Mouse (Mus musculus) cerebellum, adult 8-10 months (tissue): ENCODE data around the gene Hoxa7.

Experiments
- DNase-seq: peaks from one replicate; pipeline ENCODE4 v3.0.0; 2022

Hoxa7 gene

DNA sequence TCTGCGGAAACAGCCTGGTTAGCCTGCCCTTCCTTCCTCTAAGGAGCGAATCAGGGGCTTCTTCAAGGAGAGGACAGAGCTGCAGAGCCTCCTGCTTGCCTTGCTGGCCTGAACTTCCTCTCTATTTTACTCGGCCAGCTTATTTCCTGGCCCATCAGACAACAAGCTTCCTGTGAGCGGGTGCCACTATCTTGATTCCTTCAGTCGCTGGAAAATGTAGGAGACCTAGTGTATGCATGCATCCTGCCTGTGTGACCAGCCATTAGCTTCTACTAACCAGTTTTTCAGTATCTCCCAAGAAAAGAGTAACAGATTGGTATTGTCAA lies 50.8 kb downstream of the Hoxa7 start:
- DNase-seq = no peak

DNA sequence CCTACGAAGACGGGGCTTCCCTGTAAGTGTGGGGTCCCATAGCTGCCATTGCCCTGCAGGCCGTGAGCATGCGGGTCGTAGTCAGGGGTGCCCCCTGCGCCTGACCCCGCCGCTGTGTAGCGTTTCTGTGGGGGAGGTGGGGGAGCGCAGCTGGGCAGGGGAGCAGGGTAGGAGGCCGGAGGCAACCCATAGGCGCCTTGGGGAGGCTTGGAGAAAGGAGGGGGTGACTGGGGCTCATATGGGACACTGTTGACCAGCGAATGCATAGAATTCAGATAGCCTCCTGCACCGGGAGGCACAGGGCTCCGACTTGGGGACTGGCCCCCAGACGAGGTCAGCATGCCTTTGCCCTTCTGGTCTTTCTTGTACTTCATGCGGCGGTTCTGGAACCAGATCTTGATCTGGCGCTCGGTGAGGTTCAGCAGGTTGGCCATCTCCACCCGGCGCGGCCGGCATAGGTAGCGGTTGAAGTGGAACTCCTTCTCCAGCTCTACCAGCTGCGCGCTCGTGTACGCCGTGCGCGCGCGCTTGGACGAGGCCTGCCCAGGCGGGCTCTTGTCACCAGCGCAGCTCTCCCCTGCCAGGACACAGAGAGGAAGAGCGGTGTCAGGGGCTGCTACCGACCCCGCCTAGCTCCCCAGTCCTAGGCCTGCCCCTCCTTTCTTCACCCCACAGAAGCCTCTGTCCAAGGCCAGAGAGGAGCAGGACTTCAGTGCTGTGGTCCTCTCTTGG lies 51.3 kb downstream of the Hoxa7 start:
- no peak for DNase-seq

DNA sequence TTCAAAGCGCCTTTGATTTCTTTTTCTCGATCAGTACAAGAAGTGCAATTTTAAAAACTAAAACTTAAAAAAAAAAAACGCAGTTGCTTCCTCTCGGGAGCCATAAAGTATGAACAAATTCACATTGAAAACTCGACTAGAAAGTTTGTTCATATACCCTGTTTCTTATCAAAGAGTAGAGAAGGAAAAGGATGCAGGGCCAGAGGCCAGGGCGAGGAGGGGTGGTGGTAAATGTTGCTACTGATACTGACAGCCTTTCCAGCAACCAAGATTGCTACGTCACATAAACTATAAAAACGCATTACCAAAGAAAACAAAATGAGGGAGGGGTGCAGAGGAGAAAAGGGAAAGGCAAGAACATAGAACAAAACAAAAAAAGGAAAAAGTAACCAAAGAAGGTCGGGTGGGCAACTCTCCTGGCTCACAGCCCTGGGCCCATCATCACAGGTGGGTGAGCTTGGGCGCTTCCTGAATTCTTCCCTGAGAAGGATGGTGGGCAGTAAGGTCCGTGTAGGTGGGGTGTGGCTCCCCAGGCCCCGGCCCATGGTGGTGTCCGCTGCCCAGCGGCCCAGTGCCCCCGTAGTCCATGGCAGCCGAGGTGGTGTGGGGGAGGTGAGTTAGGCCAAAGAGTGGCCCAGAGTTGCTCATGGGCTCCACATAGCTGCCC lies 52.0 kb downstream of the Hoxa7 start:
- no peak for DNase-seq

DNA sequence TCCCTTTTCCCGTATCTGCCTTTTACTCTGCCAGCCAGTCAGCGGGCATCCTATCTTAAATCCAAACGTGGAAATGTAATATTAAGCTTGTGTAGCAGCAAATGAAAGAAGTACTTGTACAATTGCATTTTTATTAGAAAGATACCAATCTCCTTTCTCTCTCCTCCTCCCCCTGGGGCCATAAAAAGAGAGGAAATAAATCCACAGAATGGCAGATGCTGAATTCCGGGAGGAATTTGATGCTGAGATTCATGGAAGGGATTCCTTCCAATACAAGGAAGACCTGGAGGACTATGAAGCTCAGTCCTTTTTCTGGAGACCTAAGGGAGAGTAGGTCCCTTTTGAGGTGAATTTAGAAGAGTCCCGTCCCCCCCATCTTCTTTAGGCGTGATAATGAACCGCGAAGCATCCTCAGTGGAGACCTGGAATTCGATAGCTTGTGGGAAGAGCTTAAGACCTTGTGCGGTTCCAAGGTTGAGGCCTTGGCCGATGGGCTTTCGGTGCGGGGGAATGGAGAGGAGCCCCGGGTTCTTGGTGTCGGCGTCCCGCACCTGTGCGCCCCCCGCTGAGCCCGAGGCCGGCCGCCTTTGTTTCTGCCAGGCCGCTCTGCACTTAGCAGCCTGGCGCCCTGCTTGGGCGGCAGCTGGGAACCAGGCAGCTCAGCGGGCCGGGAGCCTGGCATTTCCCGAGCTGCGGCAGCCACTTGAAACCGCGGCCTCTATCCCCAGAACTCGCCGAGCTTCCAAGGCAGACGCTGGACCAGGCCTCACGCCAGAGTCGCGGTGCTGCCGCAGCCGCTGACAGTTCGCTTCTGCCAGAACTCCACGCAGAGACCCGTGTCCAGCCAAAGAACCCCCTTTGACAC lies 53.2 kb downstream of the Hoxa7 start:
- DNase-seq = no peak

DNA sequence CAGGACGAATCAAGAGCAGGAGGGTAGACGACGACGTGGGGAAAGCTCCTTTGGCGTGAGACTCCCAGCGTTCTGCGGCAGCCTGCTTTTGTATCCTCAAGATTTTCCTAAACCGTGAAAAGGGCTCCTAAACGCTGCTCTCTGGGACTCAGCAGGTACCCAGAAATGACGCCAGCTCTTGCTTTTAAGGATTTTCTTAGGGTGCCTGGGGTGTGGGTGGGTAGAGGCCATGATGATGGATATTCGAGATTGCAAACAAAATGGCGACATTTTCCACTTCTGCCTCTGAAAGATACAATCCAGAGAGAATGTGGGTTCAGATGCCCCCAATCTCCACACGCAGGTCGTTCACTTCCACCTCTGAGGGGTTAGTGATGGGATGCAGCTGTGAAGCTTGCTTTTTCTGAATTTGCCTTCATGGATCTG lies 53.9 kb downstream of the Hoxa7 start:
- DNase-seq = no peak

DNA sequence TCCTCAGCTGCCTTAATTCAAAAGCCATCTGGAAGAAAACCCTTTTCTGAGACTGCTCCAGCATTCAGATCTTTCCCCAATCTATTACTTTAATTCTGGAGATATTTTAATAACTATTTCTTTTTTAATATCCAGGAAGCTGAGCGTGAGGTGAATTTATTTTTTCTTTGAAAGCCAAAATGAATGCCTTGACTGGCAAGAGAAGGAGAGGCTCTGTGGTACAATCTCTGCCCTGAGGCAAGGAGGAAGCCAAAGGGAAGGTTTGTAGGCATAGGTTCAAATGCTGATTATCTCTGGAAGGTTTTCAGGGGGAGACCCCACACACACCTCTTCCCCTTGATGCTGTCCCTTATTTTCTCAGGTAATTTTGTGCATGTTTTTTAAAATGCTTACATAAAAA lies 54.5 kb downstream of the Hoxa7 start:
- no peak for DNase-seq

DNA sequence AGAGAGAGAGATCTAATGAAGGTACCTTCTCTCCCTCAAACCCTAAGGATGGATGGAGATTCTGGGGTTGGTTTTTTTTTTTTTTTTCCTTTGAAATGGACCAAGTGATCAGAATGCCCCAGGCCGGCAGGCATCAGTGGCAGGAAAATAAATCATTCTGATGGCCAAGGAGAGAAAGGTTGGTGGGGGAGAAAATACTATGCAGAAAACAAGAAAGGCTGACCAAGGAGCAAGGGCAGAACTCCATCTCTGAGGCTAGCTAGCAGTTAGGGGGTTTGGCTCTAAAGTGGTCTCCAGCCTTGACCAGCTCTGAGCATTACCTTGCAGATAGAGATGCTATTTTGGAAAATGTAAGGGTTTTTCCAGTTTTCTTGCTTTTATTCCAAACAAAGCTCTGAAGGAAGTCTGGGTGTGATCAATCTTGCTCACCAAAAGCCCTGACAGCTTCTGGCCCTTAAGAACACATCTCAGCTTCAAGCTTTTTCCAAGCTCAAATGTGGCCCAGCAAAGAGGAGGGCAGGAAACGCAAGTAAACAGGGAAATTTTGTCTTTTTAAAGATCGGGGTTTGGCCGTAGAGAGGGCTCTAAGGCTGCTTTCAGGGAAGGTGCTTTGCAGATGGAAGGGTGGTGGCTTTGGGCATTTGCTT lies 55.1 kb downstream of the Hoxa7 start:
- DNase-seq = no peak

DNA sequence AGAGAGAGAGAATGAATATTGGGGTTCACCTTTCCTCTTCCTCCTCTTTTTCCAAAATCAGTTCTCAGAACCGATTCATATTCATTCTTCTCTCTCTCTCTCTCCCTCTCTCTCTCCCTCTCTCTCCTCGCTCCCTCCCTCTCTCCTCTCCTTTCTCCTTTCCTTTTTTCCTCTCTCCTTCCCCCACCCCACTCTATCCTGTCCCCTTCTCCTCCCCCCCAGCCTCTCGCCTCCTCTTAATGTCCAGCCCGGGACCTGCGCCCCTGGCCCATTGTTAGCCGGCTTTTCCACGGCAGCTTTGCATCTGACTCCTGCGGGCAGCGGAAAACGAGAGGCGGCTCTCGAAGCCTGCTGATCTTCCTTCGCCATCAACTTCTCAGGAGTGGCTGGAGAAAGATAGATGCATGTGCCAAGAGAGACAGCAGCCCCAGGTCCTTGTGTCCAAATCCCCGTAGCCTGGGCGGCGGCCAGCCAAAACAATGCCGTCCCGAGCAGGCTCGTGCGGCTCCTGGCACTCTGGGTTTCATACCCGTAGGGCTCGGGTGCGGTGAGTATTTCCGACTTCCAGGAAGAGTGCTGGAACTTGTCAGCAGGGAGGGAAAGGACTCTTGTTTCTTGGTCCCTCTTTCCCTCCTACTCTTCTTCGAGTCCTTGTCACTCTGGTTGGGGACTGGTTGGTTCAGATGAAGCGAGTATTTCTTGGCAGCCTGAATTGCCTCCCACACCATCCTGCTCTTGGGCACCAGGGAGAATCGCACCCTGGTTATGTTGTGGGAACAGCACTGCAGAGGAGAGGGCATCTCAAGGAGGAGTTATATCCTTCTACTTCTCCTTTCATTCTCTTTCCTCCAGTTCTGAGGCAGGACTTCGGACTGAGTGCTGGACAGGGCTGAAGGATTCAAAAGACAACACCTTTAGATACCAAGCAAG lies 55.9 kb downstream of the Hoxa7 start:
- no peak for DNase-seq

DNA sequence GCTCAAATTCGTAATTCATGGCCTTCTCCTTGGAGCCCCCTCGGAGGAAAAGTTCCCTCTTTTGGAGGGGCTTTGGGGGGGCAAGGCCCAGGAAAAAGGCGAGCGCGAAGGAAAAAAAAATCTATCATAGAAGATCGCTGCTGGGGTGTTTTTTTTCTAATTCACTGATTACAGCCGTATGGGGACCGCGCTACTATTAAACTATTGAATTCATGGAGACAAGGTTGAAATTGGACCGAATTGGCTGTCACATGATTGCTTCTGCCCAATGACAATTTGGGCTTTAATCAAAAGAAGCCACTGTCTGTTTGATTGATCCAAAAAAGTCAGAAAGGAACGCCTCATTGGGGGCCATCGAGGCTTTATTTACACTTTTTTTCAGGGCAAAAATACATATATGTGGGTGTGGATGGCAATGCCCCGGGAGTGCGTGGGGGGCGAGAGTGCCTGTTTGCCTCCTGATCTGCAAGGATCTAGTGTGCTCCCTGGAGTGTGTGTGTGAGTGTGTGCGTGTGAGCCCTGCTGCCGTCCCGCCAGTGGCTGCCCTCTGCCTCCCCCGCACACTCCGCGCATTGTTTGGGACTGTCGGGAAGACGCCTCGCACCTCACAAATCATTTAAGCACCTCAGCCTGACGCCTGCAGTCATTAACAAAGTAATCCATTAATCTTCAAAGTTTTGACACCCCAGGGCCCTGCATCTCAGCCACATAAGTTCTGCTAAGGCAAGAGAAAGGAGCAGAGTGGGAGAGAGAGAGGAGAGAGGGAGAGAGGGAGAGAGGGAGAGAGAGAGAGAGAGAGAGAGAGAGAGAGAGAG lies 56.8 kb downstream of the Hoxa7 start, which contains the start of gene Hoxa2:
Gene Hoxa2, minus strand, starts transcription at position 206 of the 815 bp plus-strand sequence.
- no peak for DNase-seq
